Mouse (Mus musculus): ENCODE measurements around the gene Entpd1.

Entpd1 gene

DNA sequence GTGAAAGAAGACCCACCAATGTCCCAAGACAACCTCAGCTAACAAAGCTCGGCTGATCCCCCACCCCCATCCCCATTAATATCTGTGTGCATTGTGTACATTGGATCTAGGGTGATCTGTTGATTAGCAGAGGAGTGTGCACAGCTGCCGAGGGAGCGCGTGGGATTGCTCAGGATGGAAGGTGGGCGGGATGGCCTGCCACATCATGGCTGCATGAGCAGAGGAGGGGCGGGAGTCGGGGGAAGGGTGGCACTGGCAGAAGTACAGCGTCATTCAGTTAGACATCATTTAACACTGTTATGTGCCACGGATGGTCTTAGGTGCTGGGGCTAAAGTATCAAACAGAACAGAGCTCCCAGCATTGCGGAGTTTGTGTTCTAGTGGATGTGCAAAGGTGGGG lies 111.3 kb downstream of the Entpd1 start:
- no peak for DNase-seq (ENCODE audit: low read depth)

DNA sequence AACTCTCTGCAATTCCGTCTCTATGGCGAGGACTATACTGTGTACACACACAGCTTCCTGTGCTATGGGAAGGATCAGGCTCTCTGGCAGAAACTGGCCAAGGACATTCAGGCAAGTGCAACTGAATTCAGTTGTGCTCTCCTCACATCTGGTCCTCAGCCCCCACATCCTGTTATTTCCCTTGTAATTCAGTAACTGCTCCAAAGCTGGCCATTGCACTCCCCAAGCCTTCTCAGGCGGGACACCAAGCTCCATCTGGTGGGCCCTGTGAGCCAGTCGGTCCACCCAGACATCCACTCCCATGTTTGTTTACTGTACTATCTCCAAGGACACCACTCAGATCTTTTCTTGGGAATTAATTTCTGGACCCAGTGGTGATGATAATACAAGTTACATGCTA lies 114.0 kb downstream of the Entpd1 start:
- DNase-seq (ENCODE audit: low read depth), result no peak

DNA sequence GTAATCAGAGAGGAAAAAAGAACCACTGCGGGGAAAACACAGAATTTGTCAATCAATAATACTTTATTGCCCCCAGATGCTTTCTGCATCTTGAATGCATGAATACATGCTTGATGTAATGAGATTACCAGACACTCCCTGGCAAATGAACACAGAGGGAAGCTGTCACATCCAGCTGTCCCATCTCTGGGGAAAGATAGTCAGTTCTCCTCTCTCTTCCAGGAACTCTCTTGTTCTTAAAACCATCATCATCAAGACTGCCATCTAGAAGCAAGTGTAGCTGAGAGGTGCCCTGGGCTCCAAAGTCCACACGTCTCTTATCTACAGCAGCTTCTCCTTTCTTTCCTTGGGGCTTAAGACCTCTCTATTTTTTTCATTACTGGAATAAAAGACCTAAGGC lies 114.4 kb downstream of the Entpd1 start:
- no peak for DNase-seq (ENCODE audit: low read depth)

DNA sequence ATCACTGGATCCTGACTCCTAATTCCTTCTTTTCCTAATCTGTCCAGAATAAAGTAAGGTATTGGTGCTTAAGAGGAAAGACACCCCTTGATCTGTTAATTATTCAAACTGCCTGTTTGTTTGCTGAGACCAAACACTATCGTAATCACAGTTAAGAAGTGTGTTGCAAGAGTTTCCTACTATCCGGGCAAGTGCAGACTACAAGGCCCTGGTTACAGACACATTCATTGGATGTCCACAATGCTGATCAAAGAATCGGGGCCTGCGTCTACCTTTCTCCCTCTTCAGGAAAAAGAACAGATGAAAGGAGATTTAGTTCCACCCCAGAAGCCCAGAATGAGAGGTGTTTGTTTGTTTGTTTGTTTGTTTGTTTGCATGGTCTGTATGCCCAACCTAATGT lies 116.0 kb downstream of the Entpd1 start:
- no peak for DNase-seq (ENCODE audit: low read depth)

DNA sequence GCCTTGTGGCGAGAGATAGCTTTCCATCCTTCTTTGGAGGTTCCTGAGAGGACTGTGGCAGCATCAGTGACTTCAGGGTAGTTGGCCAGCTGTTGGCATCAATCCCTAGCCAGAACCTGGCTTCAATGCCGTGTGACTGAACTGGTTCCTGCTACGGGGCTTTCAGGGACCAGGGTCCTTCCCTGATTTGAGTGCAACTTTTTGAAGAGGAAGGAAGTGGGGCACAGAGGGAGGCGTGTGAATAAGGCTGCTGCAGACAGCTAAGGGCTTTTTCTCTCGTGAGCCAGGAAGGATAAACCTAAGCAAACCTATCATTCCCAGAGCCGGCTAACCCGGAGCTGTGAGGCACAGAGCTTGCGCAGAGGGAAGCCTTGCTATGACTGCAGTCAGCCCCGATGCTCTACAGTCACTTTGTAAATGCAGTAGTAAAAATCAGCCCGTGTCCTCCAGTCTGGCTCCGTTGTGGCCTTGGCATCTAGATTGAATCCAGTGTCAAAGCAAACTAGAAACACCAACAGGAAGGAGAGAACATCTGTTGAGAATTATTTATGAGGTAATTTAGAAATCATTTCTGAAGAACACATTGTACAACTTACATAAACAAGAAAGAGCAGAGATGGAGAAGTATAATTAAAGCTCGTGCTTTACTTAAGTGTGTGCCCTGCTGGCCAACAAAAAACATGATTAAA lies 116.7 kb downstream of the Entpd1 start:
- DNase-seq (ENCODE audit: low read depth), result no peak

DNA sequence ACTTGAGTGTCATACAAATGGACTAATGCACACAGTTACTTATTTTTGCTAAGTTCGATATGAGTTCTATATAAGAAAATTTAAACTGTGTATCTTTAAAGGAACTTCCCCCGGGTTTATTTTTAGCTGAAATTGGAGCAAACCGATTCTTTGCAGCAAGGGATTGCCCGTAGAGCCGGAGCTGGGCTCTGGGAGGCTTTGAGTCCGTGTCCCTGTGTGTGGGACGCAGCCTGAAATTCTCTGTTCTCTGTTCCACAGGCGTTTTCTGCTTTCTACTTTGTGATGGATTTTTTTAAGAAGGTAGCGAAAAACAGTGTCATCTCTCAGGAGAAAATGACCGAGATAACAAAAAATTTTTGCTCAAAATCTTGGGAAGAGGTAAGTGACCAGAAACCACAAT lies 121.2 kb downstream of the Entpd1 start:
- DNase-seq (ENCODE audit: low read depth), result no peak

DNA sequence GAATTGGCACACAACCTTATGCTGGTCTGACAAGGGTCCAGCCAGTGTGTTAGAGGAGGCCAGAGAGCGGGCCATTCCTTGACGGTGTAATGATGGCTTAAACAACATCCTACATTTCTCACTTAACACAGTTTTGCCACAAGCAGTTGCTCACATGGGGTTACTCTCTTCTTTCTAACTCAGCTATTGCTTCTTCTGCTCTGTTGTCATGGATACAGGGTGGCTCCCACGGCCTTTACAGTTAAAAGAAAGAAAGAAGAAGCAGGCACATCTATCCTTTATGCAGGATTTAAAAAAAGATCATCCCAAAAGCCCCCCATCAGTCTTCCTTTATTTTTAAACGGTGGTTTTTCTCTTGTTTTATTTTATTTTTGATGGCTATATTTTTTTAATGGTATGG lies 121.7 kb downstream of the Entpd1 start:
- DNase-seq (ENCODE audit: low read depth), result no peak

DNA sequence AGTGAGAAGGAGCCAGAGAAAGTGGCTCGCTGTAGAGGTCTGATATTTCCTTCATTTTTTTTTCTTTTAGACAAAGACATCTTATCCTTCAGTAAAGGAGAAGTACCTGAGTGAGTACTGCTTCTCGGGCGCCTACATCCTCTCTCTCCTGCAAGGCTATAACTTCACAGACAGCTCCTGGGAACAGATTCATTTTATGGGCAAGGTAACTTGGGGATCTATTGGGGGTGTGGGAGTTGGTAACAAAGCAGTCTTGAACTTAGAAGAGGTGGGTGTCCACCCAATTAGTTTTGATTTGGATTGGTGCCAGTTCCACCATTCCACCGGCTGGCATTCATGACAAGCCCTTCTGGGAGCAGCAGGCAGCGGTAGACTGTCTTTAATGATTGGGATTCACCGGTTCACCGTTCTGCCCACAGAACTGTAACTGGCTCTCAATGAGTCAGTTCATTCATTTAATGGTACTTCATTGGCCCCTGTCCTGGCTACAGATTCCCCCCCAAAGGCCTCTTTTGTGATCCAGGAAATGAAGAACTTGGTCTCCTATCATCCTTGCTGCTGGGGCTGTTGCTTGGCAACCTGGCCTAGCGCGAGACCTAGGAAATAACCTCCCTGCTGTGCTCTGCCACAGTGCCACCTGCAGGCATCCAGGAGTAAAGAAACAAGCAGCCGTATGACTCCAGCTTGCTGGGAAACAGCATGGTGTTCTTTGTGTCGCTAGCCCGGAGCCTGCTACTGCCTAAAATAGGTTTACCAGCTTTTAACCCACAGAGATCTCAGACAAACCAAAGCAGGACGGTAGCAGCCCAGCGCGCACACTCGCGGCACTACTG lies 124.7 kb downstream of the Entpd1 start:
- peak; percentile 68 for DNase-seq (ENCODE audit: low read depth)

DNA sequence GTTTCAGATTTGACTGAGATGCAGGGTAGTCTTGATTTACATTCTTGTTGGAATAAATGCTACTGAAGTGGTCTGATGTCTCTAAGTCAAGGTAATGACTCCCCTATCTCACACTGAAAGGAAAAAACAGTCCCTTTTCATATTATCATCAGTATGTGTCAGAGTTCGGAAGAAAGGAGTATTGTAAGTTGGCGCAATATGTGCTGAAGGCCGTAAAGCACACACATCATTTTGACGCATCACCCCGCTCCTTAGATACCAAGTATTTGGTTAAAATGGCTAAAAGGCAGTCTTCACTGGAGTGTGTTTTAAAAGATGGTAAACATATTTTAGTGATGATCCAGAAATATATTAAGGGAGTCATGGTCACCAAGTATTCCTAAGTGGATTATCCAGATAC lies 125.4 kb downstream of the Entpd1 start:
- no peak for DNase-seq (ENCODE audit: low read depth)

DNA sequence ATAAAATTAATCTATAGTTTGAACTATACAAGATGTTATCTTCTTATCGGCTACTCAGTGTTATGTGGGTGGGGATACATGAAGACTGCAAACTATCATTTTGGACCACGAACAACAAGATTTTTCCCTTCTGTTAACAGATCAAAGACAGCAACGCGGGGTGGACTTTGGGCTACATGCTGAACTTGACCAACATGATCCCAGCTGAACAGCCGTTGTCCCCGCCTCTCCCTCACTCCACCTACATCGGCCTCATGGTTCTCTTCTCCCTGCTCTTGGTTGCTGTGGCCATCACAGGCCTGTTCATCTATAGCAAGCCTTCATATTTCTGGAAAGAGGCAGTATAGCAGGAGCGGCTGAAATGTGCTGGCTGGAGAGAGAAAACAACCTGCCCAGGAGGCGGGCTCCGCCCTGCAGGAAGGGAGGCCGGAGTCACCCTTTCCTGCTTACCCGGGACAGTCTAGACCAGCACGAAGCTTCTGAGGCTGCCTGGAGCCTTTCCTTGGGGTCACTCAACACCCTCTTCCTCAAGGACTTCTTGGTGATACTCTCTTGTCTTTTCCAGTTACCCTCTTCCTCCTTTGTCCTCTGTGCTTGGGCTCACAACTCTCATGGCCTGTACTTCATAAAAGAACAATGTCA lies 126.6 kb downstream of the Entpd1 start:
- no peak for DNase-seq (ENCODE audit: low read depth)

DNA sequence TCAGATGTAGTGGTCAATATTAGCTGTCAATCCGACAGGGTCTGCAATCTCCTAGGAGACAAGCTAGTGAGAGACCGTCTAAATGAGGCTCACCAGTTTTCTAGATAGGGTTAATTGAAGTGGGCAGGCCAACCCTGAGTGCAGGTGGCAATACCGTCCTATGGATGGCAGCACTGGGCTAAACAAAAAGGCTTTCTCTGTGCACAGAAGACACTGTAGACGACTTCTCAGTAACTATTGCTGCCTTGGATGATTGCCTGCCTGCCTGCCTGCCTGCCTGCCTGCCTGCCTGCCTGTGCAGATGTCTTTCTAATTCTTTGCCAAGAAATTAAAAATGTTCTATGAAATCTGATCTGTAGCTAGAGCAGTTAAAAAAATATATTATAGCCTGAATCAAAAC lies 134.4 kb downstream of the Entpd1 start:
- no peak for DNase-seq (ENCODE audit: low read depth)

DNA sequence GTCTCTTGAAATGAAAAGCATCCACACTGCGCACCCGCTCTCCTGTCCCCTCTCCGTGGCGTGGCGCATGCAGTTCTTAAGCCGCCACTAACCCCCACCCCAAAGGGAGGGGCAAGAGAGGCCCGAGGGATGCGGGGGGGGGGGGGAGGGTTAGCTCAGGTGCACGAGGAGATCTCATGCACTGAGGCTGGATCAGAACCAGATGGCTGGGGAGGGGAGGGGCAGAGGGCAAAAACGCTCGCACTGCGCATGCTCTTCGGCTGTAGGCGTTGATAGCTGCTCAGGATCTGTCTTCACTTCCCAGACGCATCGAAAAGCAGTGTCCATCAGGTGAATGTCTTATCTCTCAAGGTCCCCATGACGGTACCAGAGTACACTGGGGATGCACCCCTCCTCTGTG lies 136.4 kb downstream of the Entpd1 start, which contains the start of gene Cc2d2b:
TSS of gene Cc2d2b (plus strand) at position 195 of the 400 bp plus-strand sequence.
- DNase-seq (ENCODE audit: low read depth), result no peak

DNA sequence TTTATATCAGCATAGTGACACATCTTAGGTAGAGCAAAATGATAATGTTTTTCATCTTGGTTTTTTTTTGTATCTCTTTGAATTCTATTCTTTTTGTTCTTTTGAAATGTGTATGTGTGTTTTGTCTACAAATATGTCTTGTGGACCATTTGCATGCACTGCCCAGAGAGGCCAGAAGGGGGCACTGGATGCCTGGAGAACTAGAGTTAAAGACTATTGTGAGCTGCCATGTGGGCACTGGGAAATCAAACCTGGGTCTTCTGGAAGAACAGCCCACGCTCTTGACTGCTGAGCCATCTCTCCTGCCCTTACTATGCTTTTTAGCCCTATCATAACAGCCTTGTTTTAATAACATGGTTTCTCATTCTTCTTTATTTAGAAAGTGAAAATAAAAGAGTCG lies 142.1 kb downstream of the Entpd1 start:
- DNase-seq (ENCODE audit: low read depth), result no peak

DNA sequence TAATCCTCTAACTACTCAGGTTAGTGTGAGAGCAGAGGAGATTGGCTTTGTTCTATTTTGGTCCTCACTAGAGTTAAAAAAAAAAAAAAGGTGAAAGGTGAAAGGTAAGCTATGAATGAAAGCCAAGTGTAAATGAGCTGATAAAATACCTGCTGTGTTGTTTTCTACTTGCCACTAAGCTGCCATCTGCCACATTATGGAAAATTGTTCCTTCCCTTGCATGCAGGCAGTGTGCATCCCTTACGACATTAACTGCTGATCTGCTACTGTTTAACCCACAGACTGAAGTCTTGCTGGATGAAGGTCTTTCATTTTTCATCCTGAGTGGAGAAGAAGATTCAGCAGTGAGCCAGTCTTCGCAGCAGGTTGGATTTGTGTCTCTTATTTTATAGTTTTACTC lies 147.9 kb downstream of the Entpd1 start:
- no peak for DNase-seq (ENCODE audit: low read depth)

DNA sequence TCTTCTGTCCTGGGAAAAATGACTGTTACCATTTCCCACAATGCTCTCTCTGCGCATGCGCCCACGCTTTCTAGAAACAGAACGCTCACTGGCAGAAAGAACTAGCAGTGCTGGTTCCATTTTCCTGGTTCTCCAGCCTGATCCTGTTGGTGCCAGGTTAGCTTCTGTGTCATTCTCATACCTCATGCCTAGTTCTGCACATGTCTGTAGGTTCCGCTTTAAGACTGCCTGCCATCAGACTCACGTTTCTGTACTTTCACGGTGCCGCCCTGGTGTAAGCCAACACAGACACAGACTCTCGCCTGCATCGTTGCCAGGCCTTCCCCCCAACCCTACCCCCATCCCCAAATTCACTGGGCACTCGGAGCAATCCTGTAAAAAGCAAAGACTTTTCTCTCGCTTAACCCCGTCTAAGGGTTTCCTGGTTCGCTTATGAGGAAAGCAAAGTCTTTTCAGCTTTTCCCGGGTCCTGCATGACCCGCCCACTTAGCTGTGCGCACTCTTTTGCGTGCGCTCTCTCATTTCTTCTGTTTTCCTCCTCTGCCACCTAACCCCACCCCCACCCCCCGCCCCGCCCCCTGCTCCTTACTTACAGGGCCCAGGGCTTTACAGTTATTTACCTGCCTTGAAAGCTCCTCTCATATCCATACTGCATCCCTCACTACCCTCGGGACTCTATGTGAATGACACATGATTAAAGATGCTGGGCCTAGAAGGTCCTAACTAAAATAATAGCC lies 150.0 kb downstream of the Entpd1 start:
- DNase-seq (ENCODE audit: low read depth), result peak; percentile 24

DNA sequence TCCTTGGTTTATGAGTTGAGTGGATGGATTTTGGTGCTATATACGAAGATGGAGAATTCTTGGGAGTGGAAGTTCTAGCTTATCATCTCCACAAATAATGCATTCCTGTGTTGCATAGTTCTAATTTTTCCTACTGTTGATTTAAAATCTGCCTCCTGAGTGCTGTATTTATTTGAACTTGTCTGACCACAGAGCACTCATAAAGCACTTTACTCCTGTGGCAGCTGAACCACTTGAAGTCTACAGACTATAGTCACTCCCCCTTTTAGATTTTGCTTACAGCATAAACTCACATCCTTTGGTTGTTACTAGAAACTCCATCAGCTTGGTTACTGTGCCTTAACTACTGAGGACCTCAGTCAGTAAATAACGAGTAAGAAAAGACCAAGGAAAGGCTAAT lies 155.0 kb downstream of the Entpd1 start:
- DNase-seq (ENCODE audit: low read depth), result no peak

DNA sequence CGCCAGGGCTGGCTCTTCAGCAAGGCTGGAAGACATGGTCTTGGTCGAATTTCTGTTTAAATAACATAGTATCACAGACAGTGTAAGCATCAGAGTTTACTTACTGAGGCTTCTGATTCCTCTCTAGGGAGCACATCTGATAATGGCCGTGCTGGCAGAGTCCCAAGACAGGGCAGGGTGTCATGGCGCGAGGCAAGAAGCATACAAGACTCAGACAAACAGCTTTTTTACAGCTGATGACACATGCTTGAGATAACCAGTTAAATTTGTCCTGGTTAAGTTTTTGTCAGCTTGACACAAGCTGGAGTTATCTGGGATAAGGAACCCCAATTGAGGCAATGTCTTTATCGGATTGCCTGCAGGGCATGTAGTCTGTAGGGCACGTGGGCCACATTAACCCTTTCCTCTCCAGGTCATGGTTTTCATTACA lies 157.2 kb downstream of the Entpd1 start:
- no peak for DNase-seq (ENCODE audit: low read depth)

DNA sequence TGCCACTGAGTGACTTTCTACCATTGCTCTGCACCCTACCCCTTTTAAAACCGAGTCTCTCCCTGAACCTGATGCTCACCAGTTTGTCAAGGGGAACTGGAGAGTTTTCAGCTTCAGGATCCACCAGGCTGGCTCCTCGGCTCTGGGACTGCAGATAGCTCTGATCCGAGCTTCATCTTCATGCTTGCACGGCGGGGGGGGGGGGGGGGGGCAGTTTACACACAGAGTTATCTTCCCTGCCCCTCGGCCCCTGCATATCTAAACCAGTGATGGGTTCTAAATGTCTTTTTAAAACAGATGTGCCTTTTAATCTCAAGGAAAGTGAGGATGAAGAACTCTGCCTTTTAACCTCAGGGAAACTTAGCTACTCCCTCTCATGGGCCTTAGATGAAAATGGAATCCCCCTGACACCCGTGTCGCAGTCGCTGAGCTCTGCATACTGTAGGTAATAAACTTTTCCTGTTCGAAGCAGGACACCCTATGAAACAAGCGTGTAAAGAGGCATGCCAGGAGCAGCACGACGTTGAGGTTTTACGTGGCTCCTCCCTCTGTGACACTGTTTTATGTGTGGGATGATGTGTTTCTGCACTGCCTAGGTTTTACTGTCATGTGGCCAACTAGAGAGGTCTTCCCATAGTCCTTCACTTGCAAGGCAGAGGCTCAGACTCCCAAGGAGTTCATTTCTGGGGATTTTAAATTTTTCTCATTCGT lies 176.0 kb downstream of the Entpd1 start:
- no peak for DNase-seq (ENCODE audit: low read depth)

DNA sequence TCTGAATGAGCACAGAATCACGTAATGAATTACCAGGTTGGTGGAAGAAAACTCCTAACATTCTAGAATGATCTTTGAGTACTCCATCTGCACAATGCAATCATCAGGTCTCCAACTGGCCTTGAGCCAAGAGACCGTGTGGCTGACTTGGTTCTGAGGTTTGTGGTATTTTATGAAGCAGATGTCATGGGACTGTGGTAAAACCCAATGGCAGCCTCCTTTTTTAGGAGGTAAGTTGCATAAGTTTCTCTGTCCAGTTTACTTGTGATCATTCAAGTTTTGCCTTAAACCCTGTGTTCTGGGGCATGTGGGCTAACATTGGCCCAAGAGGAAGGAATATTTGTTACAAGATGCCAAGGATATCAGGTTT lies 176.5 kb downstream of the Entpd1 start:
- DNase-seq (ENCODE audit: low read depth), result no peak

Data from fibroblast of lung, adult 2 months (primary cell).